Mouse (Mus musculus): ENCODE data around the gene Utp11. TPM values are rescaled to one million over a fixed set of nuclear protein-coding genes. Genes with fewer than 3 reads are reported as not detected.
A peak's percentile ranks its signal among the peaks of the same experiment; 100 is the strongest.

The Utp11 gene
- polyA plus RNA-seq, 1 experiment, result not detected

DNA sequence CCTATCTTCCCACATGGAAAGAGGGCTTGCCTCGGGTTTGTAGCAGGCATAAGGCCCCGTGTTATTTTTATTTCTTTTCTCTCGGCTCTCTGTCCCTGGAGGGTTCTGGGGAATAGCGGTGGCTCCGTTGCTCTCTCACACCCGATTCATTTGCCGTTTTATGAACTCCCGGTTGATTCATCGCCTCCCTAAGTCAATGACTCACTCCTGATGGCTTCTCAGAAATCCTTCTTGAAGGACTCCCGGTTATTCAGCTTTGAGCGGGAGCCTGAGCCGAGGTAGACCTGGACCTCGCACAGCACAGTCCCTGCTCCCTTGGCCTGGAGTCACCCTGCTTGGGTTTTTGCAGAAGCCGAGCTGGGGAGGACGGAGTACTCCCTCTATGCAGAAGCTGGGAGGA, 28.8 kb downstream of the Utp11 start:
- WGBS, result 41% methylated on average over 15 of the region's 15 CpGs
- TF ChIP-seq CTCF (IDR thresholded peaks at IDR 0.05; ENCODE audit: insufficient read depth, low read depth, low read length) (no peak), POLR2A (IDR thresholded peaks at IDR 0.05; ENCODE audit: insufficient read depth, low read depth, low read length) (no peak)
- Histone ChIP-seq H3K4me3 (ENCODE audit: insufficient read depth, low read depth, low read length) (no peak overlapping the region), H3K27ac (ENCODE audit: insufficient read depth, low read depth, low read length) (no peak overlapping the region), H3K4me1 (ENCODE audit: control insufficient read depth, insufficient read depth, low read length) (peaks cover 18% of the 10 kb centered on the region)

DNA sequence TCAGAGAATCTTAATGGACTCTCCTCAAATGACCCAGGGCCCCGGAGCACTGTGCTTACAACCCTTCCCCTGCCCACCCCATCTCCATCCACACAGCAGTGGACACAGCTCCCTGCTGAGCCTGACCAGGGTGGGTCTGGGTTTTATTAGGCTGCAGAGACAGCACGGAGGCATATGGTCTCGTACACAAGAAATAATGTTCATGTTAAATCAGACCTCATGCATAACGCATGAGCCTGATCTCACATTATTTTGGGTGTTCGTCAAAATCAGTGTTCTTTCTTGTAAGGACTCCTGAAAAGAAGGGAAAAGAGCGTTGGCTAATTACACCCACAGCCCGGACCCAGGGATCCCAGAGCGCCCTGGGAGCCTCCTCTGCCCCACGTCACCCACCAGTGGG, 29.2 kb downstream of the Utp11 start:
- H3K4me1 ChIP-seq (ENCODE audit: control insufficient read depth, insufficient read depth, low read length), result peaks cover 18% of the 10 kb centered on the region
- H3K4me3 ChIP-seq (ENCODE audit: insufficient read depth, low read depth, low read length), result no peak overlapping the region
- TF ChIP-seq POLR2A (IDR thresholded peaks at IDR 0.05; ENCODE audit: insufficient read depth, low read depth, low read length) (no peak), CTCF (IDR thresholded peaks at IDR 0.05; ENCODE audit: insufficient read depth, low read depth, low read length) (no peak)
- H3K27ac ChIP-seq (ENCODE audit: insufficient read depth, low read depth, low read length), result no peak overlapping the region
- WGBS, result 41% methylated on average over 9 of the region's 9 CpGs

GRCm38 (mm10) chr4:124663034-124663433, 30.4 kb downstream of the Utp11 start:
- Histone ChIP-seq H3K4me1 (ENCODE audit: control insufficient read depth, insufficient read depth, low read length) (peaks cover 18% of the 10 kb centered on the region), H3K27ac (ENCODE audit: insufficient read depth, low read depth, low read length) (no peak overlapping the region), H3K4me3 (ENCODE audit: insufficient read depth, low read depth, low read length) (no peak overlapping the region)
- TF ChIP-seq CTCF (IDR thresholded peaks at IDR 0.05; ENCODE audit: insufficient read depth, low read depth, low read length), result no peak
- TF ChIP-seq POLR2A (IDR thresholded peaks at IDR 0.05; ENCODE audit: insufficient read depth, low read depth, low read length), result no peak
- WGBS, result 81% methylated on average over 3 of the region's 3 CpGs

- 84% methylated on average over 3 of the region's 3 CpGs for WGBS
- no peak for TF ChIP-seq CTCF (IDR thresholded peaks at IDR 0.05; ENCODE audit: insufficient read depth, low read depth, low read length)
- TF ChIP-seq POLR2A (IDR thresholded peaks at IDR 0.05; ENCODE audit: insufficient read depth, low read depth, low read length), result no peak
- H3K27ac ChIP-seq (ENCODE audit: insufficient read depth, low read depth, low read length), result no peak overlapping the region
- H3K4me1 ChIP-seq (ENCODE audit: control insufficient read depth, insufficient read depth, low read length), result peaks cover 22% of the 10 kb centered on the region
- H3K4me3 ChIP-seq (ENCODE audit: insufficient read depth, low read depth, low read length), result no peak overlapping the region
Measured at GRCm38 (mm10) chr4:124660603-124661002, 32.8 kb downstream of the Utp11 start.

GRCm38 (mm10) chr4:124659251-124660217, 33.9 kb downstream of the Utp11 start:
- Histone ChIP-seq H3K4me1 (ENCODE audit: control insufficient read depth, insufficient read depth, low read length) (peaks cover 18% of the 10 kb centered on the region), H3K27ac (ENCODE audit: insufficient read depth, low read depth, low read length) (no peak overlapping the region), H3K4me3 (ENCODE audit: insufficient read depth, low read depth, low read length) (peak overlapping the region; percentile 8)
- TF ChIP-seq POLR2A (IDR thresholded peaks at IDR 0.05; ENCODE audit: insufficient read depth, low read depth, low read length) (no peak), CTCF (IDR thresholded peaks at IDR 0.05; ENCODE audit: insufficient read depth, low read depth, low read length) (no peak)
- 10% methylated on average over 68 of the region's 68 CpGs for WGBS

DNA sequence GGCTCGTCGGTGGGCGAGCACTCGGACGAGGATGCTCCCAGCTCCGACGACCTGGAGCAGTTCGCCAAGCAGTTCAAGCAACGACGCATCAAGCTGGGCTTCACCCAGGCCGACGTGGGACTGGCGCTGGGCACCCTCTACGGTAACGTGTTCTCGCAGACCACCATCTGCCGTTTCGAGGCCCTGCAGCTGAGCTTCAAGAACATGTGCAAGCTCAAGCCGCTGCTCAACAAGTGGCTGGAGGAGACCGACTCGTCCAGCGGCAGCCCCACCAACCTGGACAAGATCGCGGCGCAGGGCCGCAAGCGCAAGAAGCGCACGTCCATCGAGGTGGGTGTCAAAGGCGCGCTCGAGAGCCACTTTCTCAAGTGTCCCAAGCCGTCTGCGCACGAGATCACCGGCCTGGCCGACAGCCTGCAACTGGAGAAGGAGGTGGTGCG, 35.0 kb downstream of the Utp11 start:
- under 1% methylated on average over 39 of the region's 39 CpGs for WGBS
- Histone ChIP-seq H3K4me3 (ENCODE audit: insufficient read depth, low read depth, low read length) (peak overlapping the region; percentile 58), H3K27ac (ENCODE audit: insufficient read depth, low read depth, low read length) (no peak overlapping the region), H3K4me1 (ENCODE audit: control insufficient read depth, insufficient read depth, low read length) (peaks cover 15% of the 10 kb centered on the region)
- TF ChIP-seq POLR2A (IDR thresholded peaks at IDR 0.05; ENCODE audit: insufficient read depth, low read depth, low read length), result no peak
- no peak for TF ChIP-seq CTCF (IDR thresholded peaks at IDR 0.05; ENCODE audit: insufficient read depth, low read depth, low read length)

GRCm38 (mm10) chr4:124657781-124658180, 35.6 kb downstream of the Utp11 start:
- 2% methylated on average over 61 of the region's 61 CpGs for WGBS
- Histone ChIP-seq H3K4me1 (ENCODE audit: control insufficient read depth, insufficient read depth, low read length) (peaks cover 19% of the 10 kb centered on the region), H3K4me3 (ENCODE audit: insufficient read depth, low read depth, low read length) (peak overlapping the region; percentile 58), H3K27ac (ENCODE audit: insufficient read depth, low read depth, low read length) (no peak overlapping the region)
- TF ChIP-seq POLR2A (IDR thresholded peaks at IDR 0.05; ENCODE audit: insufficient read depth, low read depth, low read length) (no peak), CTCF (IDR thresholded peaks at IDR 0.05; ENCODE audit: insufficient read depth, low read depth, low read length) (no peak)

DNA sequence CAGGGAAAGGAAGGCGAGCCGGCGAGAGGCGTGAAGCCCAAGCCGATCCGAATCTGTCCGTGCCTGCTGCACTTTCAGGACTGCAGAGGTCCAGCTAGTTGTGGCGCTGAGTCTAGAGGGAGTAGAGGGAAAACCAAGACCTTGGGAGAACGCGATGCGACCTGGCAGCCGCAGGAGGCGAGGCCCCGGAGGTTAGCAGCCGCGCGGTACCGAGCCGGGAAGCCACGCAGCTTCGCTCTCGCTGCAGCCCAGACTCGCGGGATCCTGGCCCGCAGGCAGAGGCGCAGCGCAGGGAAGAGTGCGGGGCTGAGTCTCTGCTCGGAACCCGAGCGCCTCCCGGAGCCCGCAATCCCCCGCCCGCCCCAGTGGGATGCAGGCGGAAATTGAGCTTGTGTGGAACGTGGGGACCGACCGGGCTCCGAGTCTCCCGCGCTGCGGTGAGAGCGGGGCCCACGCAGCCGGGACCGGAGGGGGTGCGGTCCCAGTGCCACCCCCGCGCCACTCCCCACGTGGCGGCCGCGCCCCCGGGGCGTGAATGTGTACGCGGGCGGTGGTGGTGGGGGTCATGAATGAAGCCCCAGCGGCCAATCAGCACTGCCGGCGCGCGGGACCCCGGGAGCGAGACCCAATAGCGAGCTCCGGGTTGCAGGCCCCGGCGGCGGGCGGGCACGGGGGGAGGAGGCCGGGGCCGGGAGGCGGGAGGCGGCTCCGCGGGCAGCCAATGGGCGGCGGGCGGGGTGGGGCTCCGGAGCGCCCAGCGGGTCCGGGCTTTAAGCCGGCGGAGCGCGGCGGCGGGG, 36.3 kb downstream of the Utp11 start:
- Histone ChIP-seq H3K4me3 (ENCODE audit: insufficient read depth, low read depth, low read length) (peak overlapping the region; percentile 58), H3K4me1 (ENCODE audit: control insufficient read depth, insufficient read depth, low read length) (peaks cover 25% of the 10 kb centered on the region), H3K27ac (ENCODE audit: insufficient read depth, low read depth, low read length) (no peak overlapping the region)
- under 1% methylated on average over 90 of the region's 92 CpGs for WGBS
- no peak for TF ChIP-seq POLR2A (IDR thresholded peaks at IDR 0.05; ENCODE audit: insufficient read depth, low read depth, low read length)
- TF ChIP-seq CTCF (IDR thresholded peaks at IDR 0.05; ENCODE audit: insufficient read depth, low read depth, low read length), result no peak

- WGBS, result 5% methylated on average over 15 of the region's 15 CpGs
- Histone ChIP-seq H3K4me3 (ENCODE audit: insufficient read depth, low read depth, low read length) (peak within 1 kb of the TSS; percentile 58), H3K4me1 (ENCODE audit: control insufficient read depth, insufficient read depth, low read length) (peaks cover 26% of the 10 kb centered on the region), H3K27ac (ENCODE audit: insufficient read depth, low read depth, low read length) (no peak within 1 kb of the TSS)
- no peak for TF ChIP-seq CTCF (IDR thresholded peaks at IDR 0.05; ENCODE audit: insufficient read depth, low read depth, low read length)
Measured at GRCm38 (mm10) chr4:124656518-124656853, 36.9 kb downstream of the Utp11 start, which contains the start of gene Pou3f1. TSS of gene Pou3f1 (plus strand) at chr4:124656807.
